Mouse (Mus musculus) limb, embryonic 12.5 days (tissue): ENCODE measurements around the gene Gpatch4. TPM values are rescaled to one million over a fixed set of nuclear protein-coding genes. Genes with fewer than 3 reads are reported as not detected.

ENCODE experiments used
- ATAC-seq: fragments of 200-750 bp; cut with Nextera tagmentation; 2 replicates; pipeline ENCODE4 v1.8.0; 2017; ENCODE audit warnings: low read depth, moderate TSS enrichment; ENCODE audit not compliant: insufficient number of reproducible peaks, insufficient read depth, low FRiP score, low TSS enrichment
- H3K27ac ChIP-seq: fragments of 300-500 bp; sonication (generic); 2 replicates; pipeline ENCODE4 v1.5.1; 2016; ENCODE audit warnings: mild to moderate bottlenecking, moderate library complexity
- H3K27me3 ChIP-seq: fragments of 300-500 bp; sonication (generic); 2 replicates; pipeline ENCODE4 v1.6.1; 2016; ENCODE audit warnings: mild to moderate bottlenecking, moderate library complexity
- H3K36me3 ChIP-seq: fragments of 300-500 bp; sonication (generic); 2 replicates; pipeline ENCODE4 v1.6.1; 2016; ENCODE audit warnings: mild to moderate bottlenecking, moderate library complexity
- H3K4me1 ChIP-seq: fragments of 300-500 bp; sonication (generic); replicated peaks from 2 replicates; pipeline ENCODE4 v1.6.1; 2016
- H3K4me2 ChIP-seq: fragments of 300-500 bp; sonication (generic); 2 replicates; pipeline ENCODE4 v1.6.1; 2016; ENCODE audit warnings: mild to moderate bottlenecking, moderate library complexity
- H3K4me3 ChIP-seq: fragments of 300-500 bp; sonication (generic); replicated peaks from 2 replicates; pipeline ENCODE4 v1.5.1; 2016; ENCODE audit warnings: mild to moderate bottlenecking
- H3K9ac ChIP-seq: fragments of 300-500 bp; sonication (generic); replicated peaks from 2 replicates; pipeline ENCODE4 v1.6.1; 2016; ENCODE audit warnings: mild to moderate bottlenecking, moderate library complexity
- H3K9me3 ChIP-seq: fragments of 300-500 bp; sonication (generic); 2 replicates; pipeline ENCODE4 v1.6.1; 2016; ENCODE audit warnings: mild to moderate bottlenecking, moderate library complexity
- WGBS: fragments of 180-500 bp; shearing (Covaris S2); methylation state at CpG from one replicate; pipeline ENCODE4 v1.1.7; 2016; 5-methylcytosine and 5-hydroxymethylcytosine counted together
- polyA plus RNA-seq: library from polyadenylated mRNA; unstranded; fragments of >200 nt; fragmentation: Nextera tagmentation; extraction: Ambion mirVana; gene quantifications from 2 replicates; pipeline ENCODE4 v1.2.1, GENCODE M21; 2016

Gene Gpatch4
- 30.8 and 31.1 TPM in 2 replicates for polyA plus RNA-seq

DNA sequence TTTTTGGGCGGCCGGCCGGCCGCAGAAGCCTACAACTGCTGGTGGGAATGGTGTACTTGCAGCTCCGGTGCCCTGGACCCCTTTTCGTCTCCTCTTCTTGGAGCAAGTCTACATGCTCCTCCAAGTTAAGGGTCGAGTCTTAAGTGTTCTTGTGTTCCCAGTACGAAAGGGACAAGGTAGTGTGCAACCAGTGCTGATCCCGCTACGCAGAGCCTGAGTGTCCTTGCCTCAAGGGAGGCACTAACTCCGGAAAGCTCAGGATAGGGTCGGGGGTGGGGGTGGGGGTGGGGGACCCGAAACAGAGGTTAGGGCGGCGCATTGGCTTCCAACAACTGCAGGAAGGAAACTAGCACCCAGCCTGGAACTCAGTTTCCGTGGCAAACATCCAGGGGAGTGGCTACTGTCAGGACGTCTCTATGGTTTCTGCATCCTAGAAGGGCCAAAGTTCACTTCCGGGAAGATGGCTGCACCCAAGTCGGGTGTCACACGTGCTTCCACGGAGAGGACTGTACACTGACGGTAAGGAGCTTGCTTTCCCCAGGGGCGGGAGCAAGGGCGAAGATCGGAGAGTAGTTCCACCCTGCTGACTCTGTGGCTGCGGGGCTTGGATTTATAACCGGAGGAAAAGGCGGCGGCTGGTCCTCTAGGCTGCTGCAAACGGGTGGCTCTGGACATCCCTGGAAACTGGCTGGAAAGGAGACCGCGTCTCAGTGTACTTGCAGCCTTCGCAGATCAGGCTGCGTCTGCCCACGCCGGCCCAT is at the start of gene Gpatch4:
Gene Gpatch4 (plus strand): TSS at position 448 of the 761 bp plus-strand sequence.
- peak; percentile 78 for ATAC-seq
- Histone ChIP-seq H3K4me1 (peaks cover 6% of the 10 kb centered on the region; the same call in 1 of the 2 replicates), H3K27ac (0 out of 2 replicates have a peak within 1 kb of the TSS, but pooled peaks have one; percentile 4), H3K9ac (peak within 1 kb of the TSS; percentile 63), H3K9me3 (no peaks in the 10 kb centered on the region), H3K27me3 (peaks cover 26% of the 10 kb centered on the region), H3K4me3 (peak within 1 kb of the TSS; percentile 80), H3K36me3 (peaks cover 3% of the 10 kb centered on the region; the same call in 1 of the 2 replicates), H3K4me2 (peak within 1 kb of the TSS; percentile 79)
- 10% methylated on average over 36 of the region's 36 CpGs for WGBS

DNA sequence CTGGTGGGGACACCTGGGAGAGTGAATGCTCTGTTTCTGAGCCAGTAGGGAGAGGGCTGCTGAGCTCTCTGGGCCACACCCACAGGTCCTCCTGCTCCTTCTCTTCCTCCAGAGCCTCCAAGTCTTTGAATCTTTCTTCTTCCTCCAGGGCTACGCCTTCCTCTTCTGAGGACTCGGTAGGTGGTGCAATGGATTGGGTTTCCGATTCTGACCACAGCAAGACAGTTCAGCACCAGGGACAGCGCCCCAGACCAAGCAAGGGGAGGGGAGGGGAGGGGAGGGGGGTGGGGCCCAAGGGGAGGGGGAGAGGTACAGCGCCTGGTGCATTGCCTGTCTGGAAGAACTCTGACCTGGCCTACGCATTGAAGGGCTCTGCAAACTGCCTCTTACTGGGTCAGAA is 49.5 kb upstream of the Gpatch4 start:
- no peaks in the 10 kb centered on the region for H3K36me3 ChIP-seq
- H3K9me3 ChIP-seq = no peaks in the 10 kb centered on the region
- H3K4me2 ChIP-seq = no peak overlapping the region
- no peak overlapping the region for H3K4me3 ChIP-seq
- H3K27me3 ChIP-seq = peaks cover 100% of the 10 kb centered on the region
- H3K4me1 ChIP-seq = peaks cover 11% of the 10 kb centered on the region
- H3K9ac ChIP-seq = no peak overlapping the region
- ATAC-seq = no peak
- H3K27ac ChIP-seq = no peak overlapping the region
- 3% methylated on average over 5 of the region's 6 CpGs for WGBS

DNA sequence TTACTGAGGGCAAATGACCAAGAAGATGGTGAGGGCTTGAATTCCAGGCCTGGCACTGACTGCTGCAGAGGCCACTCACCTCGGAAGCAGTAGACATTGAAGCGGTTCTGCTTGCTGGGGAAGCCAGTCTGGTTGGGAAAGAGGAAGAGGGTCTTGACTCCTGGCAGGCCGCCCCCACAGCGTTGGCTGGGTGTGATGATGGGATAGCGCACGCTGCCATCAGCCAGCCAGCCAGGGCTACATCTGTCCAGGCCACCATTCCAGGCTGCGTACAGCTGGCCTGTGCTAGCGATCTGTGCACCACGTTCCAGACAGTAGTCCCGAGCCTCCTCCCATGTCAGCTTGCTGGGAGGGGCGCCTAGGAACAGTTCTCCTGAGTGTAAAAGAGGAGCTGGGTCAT is 47.6 kb upstream of the Gpatch4 start:
- 24% methylated on average over 11 of the region's 11 CpGs for WGBS
- no peak overlapping the region for H3K4me3 ChIP-seq
- H3K27ac ChIP-seq = no peak overlapping the region
- peaks cover 100% of the 10 kb centered on the region for H3K27me3 ChIP-seq
- H3K36me3 ChIP-seq = no peaks in the 10 kb centered on the region
- no peak overlapping the region for H3K9ac ChIP-seq
- no peaks in the 10 kb centered on the region for H3K9me3 ChIP-seq
- ATAC-seq = no peak
- no peak overlapping the region for H3K4me2 ChIP-seq
- peaks cover 21% of the 10 kb centered on the region for H3K4me1 ChIP-seq

DNA sequence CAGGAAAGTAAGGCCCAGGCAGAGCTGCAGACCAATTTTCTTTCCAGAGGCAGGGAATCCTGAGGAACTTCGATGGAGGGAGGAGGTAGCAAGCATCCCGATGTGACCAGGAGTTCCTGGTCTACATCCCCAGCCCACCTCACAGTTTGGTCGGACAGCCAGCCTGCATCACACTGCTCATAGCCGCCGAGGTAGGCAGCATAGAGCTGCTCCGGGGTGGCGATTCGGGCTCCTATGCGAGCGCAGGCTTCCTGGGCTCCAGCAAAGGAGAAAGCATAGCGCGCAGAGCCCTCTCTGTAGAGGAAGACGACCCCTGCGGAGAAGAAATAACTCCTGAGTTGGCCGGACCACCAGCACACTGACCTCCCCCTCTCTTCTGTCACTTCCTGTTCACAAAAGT is 46.5 kb upstream of the Gpatch4 start:
- ATAC-seq = no peak
- no peak overlapping the region for H3K4me3 ChIP-seq
- no peak overlapping the region for H3K27ac ChIP-seq
- 2% methylated on average over 15 of the region's 15 CpGs for WGBS
- peaks cover 100% of the 10 kb centered on the region for H3K27me3 ChIP-seq
- peaks cover 23% of the 10 kb centered on the region for H3K4me1 ChIP-seq
- no peak overlapping the region for H3K9ac ChIP-seq
- H3K36me3 ChIP-seq = no peaks in the 10 kb centered on the region
- H3K4me2 ChIP-seq = peak overlapping the region; percentile 54; the same call in 1 of the 2 replicates
- no peaks in the 10 kb centered on the region for H3K9me3 ChIP-seq

DNA sequence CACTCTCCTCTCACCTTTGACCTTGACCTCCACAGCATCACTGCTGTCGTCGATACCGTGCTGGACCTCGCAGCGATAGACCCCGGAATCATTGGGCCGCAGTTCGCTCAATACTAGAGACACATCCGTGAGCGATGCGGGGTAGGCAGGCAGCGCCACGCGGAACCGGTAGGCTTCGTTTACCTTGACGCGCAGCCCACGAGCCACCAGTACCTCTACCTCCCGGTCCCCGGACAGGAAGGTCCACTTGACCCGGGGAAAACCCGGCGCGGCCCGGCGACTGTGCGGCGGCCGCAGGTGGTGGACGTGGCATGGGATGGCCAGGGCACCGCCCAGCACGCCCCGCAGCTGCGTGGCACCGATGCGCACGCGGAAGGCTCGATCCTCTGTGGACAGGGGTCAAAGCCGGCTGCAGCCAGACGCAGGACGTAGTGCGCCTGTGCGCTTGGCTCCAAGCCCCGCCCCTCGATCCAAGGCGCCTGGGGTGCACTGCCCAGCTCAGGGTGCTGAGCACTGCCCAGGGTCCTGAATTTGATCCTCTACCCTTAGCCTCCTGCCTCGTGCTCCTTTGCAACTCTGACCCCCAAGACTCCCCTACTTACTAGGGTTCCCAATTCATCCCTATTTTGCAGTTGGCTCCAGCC is 45.8 kb upstream of the Gpatch4 start:
- ATAC-seq = no peak
- no peaks in the 10 kb centered on the region for H3K36me3 ChIP-seq
- peaks cover 100% of the 10 kb centered on the region for H3K27me3 ChIP-seq
- no peaks in the 10 kb centered on the region for H3K9me3 ChIP-seq
- H3K4me2 ChIP-seq = peak overlapping the region; percentile 54
- WGBS = 1% methylated on average over 49 of the region's 49 CpGs
- peaks cover 23% of the 10 kb centered on the region for H3K4me1 ChIP-seq
- H3K9ac ChIP-seq = no peak overlapping the region; the same call in 1 of the 2 replicates
- H3K27ac ChIP-seq = no peak overlapping the region
- peak overlapping the region; percentile 35 for H3K4me3 ChIP-seq

DNA sequence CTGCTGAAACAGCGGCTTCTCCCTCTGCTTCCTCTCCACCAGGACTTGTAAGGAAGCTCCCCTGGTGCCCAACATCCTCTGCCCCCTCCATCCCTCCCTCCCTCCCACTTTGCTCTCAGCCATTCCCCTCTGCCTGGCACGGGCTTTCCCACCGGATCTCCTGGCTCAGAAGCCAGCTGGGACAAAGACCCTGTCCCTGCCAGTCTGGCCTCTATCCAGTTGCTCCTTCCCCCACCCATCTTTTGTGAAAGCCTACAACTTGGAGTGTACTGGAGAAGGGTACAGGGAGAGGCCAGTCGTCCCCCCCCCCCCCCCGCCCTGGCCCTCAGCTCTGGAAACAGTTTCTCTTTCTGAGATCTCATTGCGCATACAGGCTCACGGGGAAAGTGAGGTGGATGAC is 44.2 kb upstream of the Gpatch4 start:
- WGBS = 2% methylated on average over 6 of the region's 7 CpGs
- Histone ChIP-seq H3K4me2 (no peak overlapping the region), H3K9me3 (peaks cover 7% of the 10 kb centered on the region), H3K27ac (no peak overlapping the region), H3K4me3 (no peak overlapping the region), H3K4me1 (peaks cover 23% of the 10 kb centered on the region), H3K36me3 (no peaks in the 10 kb centered on the region), H3K27me3 (peaks cover 100% of the 10 kb centered on the region), H3K9ac (no peak overlapping the region)
- ATAC-seq = no peak

DNA sequence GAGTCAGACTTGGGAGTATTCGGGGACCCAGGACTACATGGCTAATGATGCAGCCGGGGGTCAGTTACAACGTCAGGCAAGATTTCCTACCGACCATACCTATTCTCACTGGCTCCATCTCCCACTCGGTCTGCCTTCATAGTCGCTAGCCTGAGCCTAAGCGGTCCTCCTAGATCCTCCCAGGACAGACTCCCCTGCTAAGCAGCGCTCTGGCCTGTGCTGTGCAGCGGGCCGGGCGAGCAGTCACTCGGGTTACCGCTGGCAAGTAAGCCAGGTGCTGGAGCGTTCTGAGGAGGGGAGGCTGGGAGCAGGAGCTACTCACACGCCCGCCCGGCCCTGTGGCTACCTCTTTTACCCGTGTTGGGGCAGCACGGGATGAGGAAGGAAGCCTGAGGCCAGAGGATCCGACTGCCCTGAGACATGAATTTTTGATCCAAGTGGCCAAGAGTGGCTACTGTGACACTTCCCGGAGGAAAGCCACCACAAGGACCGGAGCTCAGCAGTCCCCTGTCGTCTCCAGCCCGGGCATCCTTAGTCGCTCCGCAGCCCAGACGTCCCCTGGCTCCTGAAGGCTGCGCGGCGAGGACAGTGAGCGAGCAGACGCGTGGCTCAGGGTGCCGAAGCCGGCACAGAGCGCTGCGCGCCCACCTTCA is 43.5 kb upstream of the Gpatch4 start:
- no peak overlapping the region for H3K9ac ChIP-seq

DNA sequence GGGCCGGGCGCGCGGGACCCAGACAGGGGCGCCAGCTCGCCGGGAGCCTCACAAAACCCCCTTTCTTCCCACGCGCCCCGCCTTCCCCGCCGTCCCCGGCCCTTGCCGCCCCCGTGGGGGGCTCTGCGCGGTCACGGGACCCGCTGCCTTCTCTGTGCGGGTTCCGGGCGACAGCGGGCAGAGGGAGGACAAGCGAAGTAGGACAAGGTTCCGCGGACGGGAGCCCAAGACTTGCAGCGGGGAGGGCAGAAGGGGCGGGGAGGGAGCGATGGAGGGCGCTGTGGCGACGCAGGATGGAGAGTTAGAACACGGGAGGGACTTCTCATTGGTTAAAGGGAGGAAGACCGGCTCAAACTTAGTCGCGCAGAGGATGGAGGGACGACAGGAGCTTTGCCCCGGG is 42.7 kb upstream of the Gpatch4 start, which contains the start of gene Bcan:
Gene Bcan (minus strand): TSS at position 50 of the 400 bp plus-strand sequence.
- Histone ChIP-seq H3K27me3 (peaks cover 100% of the 10 kb centered on the region), H3K36me3 (no peaks in the 10 kb centered on the region), H3K27ac (no peak within 1 kb of the TSS), H3K4me1 (peaks cover 23% of the 10 kb centered on the region), H3K4me2 (peak within 1 kb of the TSS; percentile 76), H3K4me3 (peak within 1 kb of the TSS; percentile 48), H3K9ac (peak within 1 kb of the TSS; percentile 34), H3K9me3 (peaks cover 7% of the 10 kb centered on the region)
- ATAC-seq = no peak
- 1% methylated on average over 39 of the region's 39 CpGs for WGBS

More for the DNA sequence above, 43.5 kb upstream of the Gpatch4 start:
- Histone ChIP-seq H3K36me3 (no peaks in the 10 kb centered on the region), H3K4me2 (peak overlapping the region; percentile 76), H3K4me1 (peaks cover 23% of the 10 kb centered on the region), H3K9me3 (peaks cover 7% of the 10 kb centered on the region), H3K4me3 (peak overlapping the region; percentile 48), H3K27me3 (peaks cover 100% of the 10 kb centered on the region), H3K27ac (no peak overlapping the region)
- no peak for ATAC-seq
- WGBS = 1% methylated on average over 37 of the region's 38 CpGs

DNA sequence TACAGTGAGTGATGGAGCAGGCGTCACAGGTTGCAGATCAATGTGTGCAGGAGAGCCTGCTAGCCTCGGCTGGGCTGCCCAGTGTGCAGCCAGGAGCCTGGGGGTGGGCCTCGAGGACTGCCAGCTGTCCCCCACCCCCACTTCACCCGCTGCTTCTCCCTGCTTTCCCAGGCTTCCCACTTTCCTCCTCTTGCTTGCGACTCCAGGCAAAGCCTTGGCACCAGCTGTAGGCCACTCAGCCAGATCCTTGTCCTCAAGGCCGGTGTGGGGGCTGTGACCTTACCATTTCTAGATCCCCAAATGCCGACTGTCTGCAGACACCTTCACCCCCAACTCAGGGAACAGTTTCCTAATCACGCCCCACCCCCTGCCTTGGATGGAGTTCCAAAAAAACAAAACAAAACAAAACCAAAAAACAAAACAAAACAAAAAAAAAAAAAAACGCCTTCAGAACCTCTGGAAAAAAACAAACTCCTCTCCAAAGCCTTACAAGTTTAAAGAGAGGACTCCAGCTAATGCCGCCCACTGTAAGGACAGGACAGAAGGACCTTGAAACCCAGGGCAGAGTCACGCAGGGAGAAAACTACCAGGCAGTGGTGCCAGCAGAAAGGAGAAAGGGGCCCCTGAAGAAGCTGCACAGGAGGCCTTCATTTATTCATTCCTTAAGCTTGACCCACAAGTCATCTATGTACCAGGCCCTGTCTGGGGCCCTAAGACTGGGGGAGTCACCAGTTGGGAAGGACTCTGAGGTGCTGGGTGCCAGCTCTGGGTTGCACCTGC is 41.9 kb upstream of the Gpatch4 start:
- no peak for ATAC-seq
- 14% methylated on average over 11 of the region's 11 CpGs for WGBS
- Histone ChIP-seq H3K9ac (no peak overlapping the region; the same call in 1 of the 2 replicates), H3K27me3 (peaks cover 99% of the 10 kb centered on the region), H3K4me2 (peak overlapping the region; percentile 76), H3K27ac (no peak overlapping the region), H3K9me3 (peaks cover 9% of the 10 kb centered on the region), H3K36me3 (no peaks in the 10 kb centered on the region), H3K4me3 (peak overlapping the region; percentile 48), H3K4me1 (peaks cover 23% of the 10 kb centered on the region)

DNA sequence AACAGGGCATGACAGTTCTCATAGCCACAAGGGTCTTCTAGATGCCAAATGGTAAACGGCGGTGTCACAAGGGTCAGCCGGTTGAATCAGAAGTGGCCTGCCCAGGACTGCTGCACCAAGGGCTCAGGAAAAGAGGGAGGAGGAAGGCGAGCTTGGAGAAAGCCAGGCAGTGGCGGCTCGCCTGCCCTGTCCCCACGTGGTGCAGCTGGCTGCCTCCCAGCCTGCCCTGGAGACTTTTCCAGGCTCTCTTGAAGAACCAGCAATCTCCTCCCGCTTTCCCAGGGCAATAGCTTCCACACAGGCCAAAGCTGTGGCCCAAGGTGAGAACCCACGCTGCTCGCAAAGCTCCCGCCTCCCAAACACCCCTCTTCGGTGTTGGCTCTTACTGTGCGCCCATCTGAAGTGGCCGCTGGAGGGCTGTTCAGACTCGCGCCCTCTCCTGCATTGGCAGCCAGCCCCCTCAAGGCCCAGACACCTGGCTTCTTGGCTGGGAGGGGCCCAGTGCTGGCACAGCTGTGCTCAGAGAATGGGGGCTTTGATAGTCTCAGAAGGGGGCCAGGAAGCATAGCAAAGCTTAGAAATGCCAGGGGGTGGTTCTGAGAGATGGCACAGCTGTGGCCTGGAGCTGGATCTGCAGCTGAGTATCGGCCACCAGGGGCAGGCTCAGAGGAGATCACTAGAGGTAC is 40.5 kb upstream of the Gpatch4 start:
- Histone ChIP-seq H3K4me3 (0 out of 2 replicates have a peak overlapping the region, but pooled peaks have one; percentile 3), H3K27me3 (peaks cover 90% of the 10 kb centered on the region), H3K27ac (no peak overlapping the region), H3K9ac (no peak overlapping the region), H3K4me2 (no peak overlapping the region), H3K9me3 (peaks cover 12% of the 10 kb centered on the region), H3K4me1 (peaks cover 12% of the 10 kb centered on the region), H3K36me3 (no peaks in the 10 kb centered on the region)
- 5% methylated on average over 17 of the region's 17 CpGs for WGBS
- ATAC-seq = no peak
